In the genomic region with DNA sequence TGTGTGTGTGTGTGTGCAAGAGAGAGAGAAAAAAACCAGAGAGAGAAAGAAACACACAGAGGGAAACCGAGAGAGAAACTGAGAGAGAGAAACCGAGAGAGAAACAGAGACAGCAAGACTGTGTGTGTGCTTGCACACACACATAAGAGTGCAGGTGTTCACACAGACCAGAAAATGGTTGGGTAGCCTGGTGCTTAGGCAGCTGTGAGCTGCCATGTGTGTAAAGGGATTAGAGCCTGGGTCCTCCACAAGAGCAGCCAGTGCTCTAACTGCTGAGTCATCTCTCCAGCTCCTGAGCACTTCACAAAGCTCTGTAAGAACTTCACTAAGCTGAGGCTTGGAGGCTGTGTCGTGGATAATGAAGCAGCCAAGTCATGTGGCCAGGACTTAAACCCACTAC, we compare ENCODE assay signal across 16 mouse cellular contexts.
DNase-seq lines count a peak whose midpoint lies in the region; ATAC-seq and TF ChIP-seq lines count a peak whose summit lies in the region.
"Had no signal": no experiment of that assay in that cellular context is flagged by ENCODE, and none has a peak within 500 bp of the region (broad histone marks: within the 10 kb centered on the region; RNA-seq: fewer than 3 reads in every experiment).

No protein-coding gene starts in this region.

- ATAC-seq in liver, embryonic 13.5 days (ENCODE audit: low read depth) = peak; percentile 83
- no peak for ATAC-seq in forebrain, embryonic 14.5 days
- ATAC-seq: inflammation-experienced regulatory T-cells, adult 6 months had no signal

- intact Hi-C loops in left cerebral cortex, postnatal 14 days (cut with DNase I) = no loop called here

- no peaks in the 10 kb centered on the region for H3K9me3 ChIP-seq in liver, embryonic 13.5 days (replicated peaks)
- no peaks in the 10 kb centered on the region for H3K9me3 ChIP-seq in forebrain, embryonic 14.5 days (replicated peaks; ENCODE audit: control insufficient read depth, low read length)

- H3K36me3 ChIP-seq in thymus, adult 2 months (ENCODE audit: control insufficient read depth, insufficient read depth, low read length) = no peaks in the 10 kb centered on the region
- H3K36me3 ChIP-seq in liver, embryonic 13.5 days = no peaks in the 10 kb centered on the region
- H3K36me3 ChIP-seq in forebrain, embryonic 14.5 days (ENCODE audit: control insufficient read depth, insufficient read depth, low read length) = no peaks in the 10 kb centered on the region

- H3K4me2 ChIP-seq in liver, embryonic 13.5 days = no peak overlapping the region
- H3K4me2 ChIP-seq in forebrain, embryonic 14.5 days (ENCODE audit: low read length) = no peak overlapping the region
- H3K4me2 ChIP-seq: heart, embryonic 11.5 days; lung, embryonic 14.5 days had no signal

- no peak for TF ChIP-seq CTCF in thymus, adult 2 months (IDR thresholded peaks at IDR 0.05; ENCODE audit: borderline replicate concordance, control insufficient read depth, extremely low read depth, insufficient read depth, low read length, poor library complexity)

- no peak overlapping the region for H3K9ac ChIP-seq in liver, embryonic 13.5 days
- no peak overlapping the region for H3K9ac ChIP-seq in forebrain, embryonic 14.5 days (ENCODE audit: low read length)
- H3K9ac ChIP-seq: lung, embryonic 14.5 days had no signal

- no peak for TF ChIP-seq POLR2A in thymus, adult 2 months (IDR thresholded peaks at IDR 0.05; ENCODE audit: control insufficient read depth, extremely low read depth, insufficient read depth, low read length, poor library complexity)

- H3K4me1 ChIP-seq in thymus, adult 2 months (replicated peaks; ENCODE audit: control insufficient read depth, insufficient read depth, low read length) = peaks cover 15% of the 10 kb centered on the region
- peaks cover 10% of the 10 kb centered on the region for H3K4me1 ChIP-seq in liver, embryonic 13.5 days (replicated peaks)
- H3K4me1 ChIP-seq in forebrain, embryonic 14.5 days (ENCODE audit: control insufficient read depth, insufficient read depth, low read length) = no peaks in the 10 kb centered on the region

- H3K4me3 ChIP-seq in thymus, adult 2 months (ENCODE audit: control insufficient read depth, insufficient read depth, low read length) = no peak overlapping the region
- no peak overlapping the region for H3K4me3 ChIP-seq in liver, embryonic 13.5 days (replicated peaks)
- H3K4me3 ChIP-seq in forebrain, embryonic 14.5 days (ENCODE audit: low read depth, low read length) = no peak overlapping the region

- H3K27ac ChIP-seq in thymus, adult 2 months (ENCODE audit: control insufficient read depth, insufficient read depth, low read length) = no peak overlapping the region
- no peak overlapping the region for H3K27ac ChIP-seq in liver, embryonic 13.5 days
- H3K27ac ChIP-seq in forebrain, embryonic 14.5 days (ENCODE audit: low read depth, low read length) = no peak overlapping the region
- H3K27ac ChIP-seq: kidney, postnatal 0 days had no signal

- no peaks in the 10 kb centered on the region for H3K27me3 ChIP-seq in thymus, adult 2 months (ENCODE audit: control insufficient read depth, insufficient read depth, low read length)
- no peaks in the 10 kb centered on the region for H3K27me3 ChIP-seq in liver, embryonic 13.5 days
- H3K27me3 ChIP-seq in forebrain, embryonic 14.5 days (replicated peaks; ENCODE audit: control insufficient read depth, insufficient read depth, low read length) = no peaks in the 10 kb centered on the region

- 11% methylated on average over 3 of the region's 3 CpGs for WGBS in thymus, adult 2 months
- WGBS in liver, embryonic 13.5 days (ENCODE audit: insufficient replicate concordance) = 34% methylated on average over 3 of the region's 3 CpGs
- 50% methylated on average over 3 of the region's 3 CpGs for WGBS in forebrain, embryonic 14.5 days

- peak; percentile 22 for DNase-seq in embryo, embryonic 10 days (ENCODE audit: low spot score)
- no peak for DNase-seq in embryo, embryonic 9.5 days (ENCODE audit: extremely low spot score)
- DNase-seq in thymus, postnatal 14 days = peak; percentile 33
- no peak for DNase-seq in thymus, adult 2 months
- no peak for DNase-seq in liver, embryonic 13.5 days
- DNase-seq in forebrain, embryonic 14.5 days (ENCODE audit: low spot score) = no peak
- DNase-seq in left cerebral cortex, postnatal 14 days (ENCODE audit: low spot score in 2 of 2) = no peak
- no peak for DNase-seq in cerebellum, adult 9-11 months
- DNase-seq: adrenal gland, postnatal 10 days; cerebellum, adult 11-12 months; heart, postnatal 36 days; layer of hippocampus, adult 9-11 months; lung, embryonic 14.5 days had no signal

Comparison
In these comparisons a context has a peak if more than half of its experiments do, and no peak if none do; other contexts are left out.
1. DNase-seq: peak in embryo, embryonic 10 days (single experiment) and thymus, postnatal 14 days (single experiment); none in embryo, embryonic 9.5 days (single experiment), thymus, adult 2 months (single experiment), liver, embryonic 13.5 days (single experiment), forebrain, embryonic 14.5 days (single experiment), left cerebral cortex, postnatal 14 days (0 of 2) and cerebellum, adult 9-11 months (single experiment).